Mouse (Mus musculus) layer of hippocampus, postnatal 25 days (tissue): ENCODE measurements around the gene Trf. TPM values are rescaled to one million over a fixed set of nuclear protein-coding genes. Genes with fewer than 3 reads are reported as not detected.

Source experiments
- DNase-seq, 2 experiments: peaks; one replicate each; pipeline ENCODE4 v3.0.0; 2022; ENCODE audit warnings: mixed read lengths in 2 of 2, low spot score in 1 of 2; ENCODE audit errors: extremely low spot score in 1 of 2
- total RNA-seq, 2 experiments: library from RNA; stranded (reverse); gene quantifications; 2 replicates each; pipeline ENCODE4 v1.2.3; 2021

Gene Trf
- total RNA-seq: 100 to 1,000 TPM; 174 to 257 TPM

DNA sequence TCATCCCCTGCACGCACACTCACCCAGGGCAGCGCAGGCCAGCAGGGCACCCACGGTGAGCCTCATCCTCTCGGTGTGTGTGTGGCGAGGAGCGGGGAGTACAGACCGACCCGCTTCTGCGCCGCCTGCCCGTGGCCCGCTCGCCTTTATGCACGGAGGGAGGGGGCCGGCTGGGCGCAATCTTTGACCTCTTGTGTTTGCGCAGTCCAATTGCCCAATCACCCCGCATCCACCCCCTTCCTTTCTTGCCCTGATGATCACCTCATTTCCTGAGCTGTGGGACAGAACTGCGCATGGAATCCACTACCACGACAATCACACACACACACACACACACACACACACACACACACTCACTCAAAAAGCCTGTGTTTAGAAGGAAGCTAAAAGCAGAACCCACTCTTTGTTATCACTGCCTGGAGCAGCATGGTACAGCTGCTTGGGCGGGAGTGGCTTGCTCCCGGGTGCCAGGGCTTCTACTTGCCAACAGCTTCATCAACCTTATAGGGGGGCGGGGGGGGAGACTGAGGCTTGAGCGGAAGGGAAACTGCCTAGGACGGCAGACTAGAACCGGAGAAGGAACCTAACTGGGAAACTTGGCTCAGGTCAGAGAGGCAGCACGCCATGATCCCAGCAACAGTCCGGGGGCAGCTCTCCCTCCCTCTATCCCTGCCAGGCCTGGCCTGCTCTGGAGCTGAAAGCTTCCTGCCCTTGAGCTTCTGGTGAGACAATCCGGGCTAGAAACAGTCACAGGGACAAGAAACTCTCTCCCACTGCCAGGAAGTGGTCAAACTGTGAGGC is at the start of gene Trf, which contains the start of gene Gm20425:
TSS of gene Trf (minus strand) at position 294 of the 801 bp plus-strand sequence.
TSS of gene Gm20425 (minus strand) at position 157 of the 801 bp plus-strand sequence.
- DNase-seq: peak in 1 of 2 experiments; percentile 30

DNA sequence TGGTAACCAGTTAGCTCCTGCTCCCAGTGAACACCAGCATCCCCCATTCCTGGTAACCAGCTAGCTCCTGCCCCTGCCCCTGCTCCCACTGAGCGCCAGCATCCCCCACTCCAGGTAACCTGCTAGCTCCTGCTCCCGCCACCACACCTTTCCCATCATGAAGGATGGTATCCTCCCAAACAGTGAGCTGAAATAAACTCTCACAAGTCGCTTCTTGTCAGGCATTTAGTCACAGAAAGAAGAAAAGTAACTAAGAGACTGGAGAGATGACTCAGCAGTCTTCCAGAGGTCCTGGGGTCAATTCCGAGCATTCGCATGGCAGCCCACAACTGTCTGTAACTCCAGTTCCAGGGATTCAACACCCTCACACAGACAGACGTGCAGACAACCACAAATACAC is 46.6 kb upstream of the Trf start:
- DNase-seq: no peak

- no peak for DNase-seq
These were observed 45.4 kb upstream of the Trf start for GRCm38 (mm10) chr9:103275676-103276075.

GRCm38 (mm10) chr9:103274819-103275218 is 44.6 kb upstream of the Trf start:
- no peak for DNase-seq

DNA sequence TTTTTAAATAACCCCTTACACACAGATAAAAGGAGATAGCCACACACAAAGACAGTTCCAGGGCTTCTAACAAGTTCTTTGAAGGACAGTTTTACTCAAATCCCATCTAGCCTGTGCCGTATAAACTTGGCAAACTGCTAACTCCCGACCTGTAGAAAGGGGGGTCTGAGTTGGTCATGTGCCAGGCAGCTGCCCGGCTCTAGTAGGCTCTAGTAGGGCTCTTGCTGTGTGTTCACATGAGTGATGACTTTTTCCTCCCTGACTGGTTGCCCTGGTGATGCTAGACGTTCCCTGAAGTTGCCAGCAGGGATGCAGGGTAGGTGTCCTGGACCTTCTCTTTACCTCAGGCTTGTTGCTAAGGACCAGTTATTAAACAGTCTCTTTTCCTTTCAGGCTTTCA is 40.9 kb upstream of the Trf start:
- DNase-seq: no peak

DNA sequence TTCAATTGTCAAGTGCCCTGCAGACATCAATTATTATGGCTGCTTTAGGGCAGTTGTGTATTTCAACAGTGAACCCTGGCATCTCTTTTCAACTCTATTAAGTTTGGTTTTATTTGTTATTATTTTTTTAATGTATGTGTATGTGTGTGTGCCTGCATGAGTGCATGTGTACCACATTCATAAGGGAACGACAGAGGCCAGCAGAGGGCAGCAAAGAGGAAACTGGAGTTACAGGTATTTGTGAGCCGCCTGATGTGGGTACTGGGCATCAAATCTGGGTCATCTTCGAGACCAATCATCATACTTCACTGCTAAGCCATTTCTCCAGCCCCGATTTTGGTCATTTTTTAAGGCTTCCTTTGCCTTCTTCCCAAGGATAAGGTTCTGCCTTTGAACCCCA is 35.5 kb upstream of the Trf start:
- DNase-seq: no peak

- no peak for DNase-seq
These were observed 22.7 kb upstream of the Trf start for GRCm38 (mm10) chr9:103252906-103253305.

DNA sequence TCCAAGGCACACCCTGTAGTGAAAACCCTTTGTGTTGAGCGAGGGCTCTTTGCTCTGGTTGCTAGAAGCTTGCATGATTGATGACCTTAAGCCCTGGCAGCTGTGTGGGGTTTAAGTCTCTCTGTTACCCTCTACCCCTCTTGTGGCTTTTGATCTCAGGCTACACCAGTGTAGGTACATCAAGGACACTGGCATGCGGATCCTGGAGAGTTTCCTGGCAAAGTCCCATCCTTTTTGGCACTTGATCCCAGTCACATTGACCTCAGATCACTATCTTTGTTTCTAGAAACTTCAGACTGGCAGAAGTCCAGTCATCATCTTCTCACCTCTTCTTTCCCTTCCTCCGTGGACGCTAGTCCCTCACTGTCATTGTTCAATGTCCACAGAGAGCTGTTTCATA is 18.4 kb upstream of the Trf start:
- DNase-seq: no peak

- DNase-seq: no peak
These were observed 16.4 kb upstream of the Trf start for GRCm38 (mm10) chr9:103246526-103247168.

- DNase-seq: no peak
These were observed 13.4 kb upstream of the Trf start for GRCm38 (mm10) chr9:103243640-103244039.

DNA sequence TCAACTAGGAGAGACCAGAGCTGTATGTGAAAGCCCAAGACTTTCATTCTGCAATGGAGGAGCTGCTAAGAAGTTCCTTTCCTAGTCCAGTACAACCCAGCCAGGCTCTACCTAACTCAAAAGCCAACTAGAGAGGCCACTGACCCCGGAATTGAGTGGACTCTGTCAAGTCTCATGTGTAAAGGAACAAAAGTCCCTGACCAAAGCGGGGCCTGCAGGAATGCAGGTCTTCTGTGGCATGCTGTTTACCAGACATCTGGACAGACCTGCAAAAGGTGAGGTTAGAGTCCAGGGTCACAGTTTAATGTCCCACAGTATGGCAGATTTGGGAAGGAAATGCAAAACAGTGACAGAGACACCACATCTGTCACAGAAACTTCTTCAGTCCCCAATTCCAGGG is 11.0 kb upstream of the Trf start:
- DNase-seq: no peak

DNA sequence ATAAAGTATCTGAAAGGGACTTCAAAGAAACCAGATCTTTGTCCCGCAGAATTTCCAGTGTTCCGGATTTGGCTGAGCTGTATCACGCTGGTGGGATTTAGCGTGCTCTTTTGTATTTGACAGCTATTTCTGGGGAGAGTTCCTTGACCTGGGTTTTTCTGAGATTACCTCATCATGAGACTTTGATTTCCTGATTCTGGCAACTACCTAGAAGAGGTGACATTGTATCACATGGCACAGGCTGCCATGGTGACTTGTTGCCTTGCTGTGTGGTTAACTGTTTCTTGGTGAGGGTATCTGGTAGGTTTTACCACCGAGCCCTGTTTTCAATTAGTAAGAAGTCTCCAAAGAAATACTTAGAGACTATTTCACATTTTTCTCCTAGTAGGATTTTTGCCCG is 9.2 kb upstream of the Trf start:
- no peak for DNase-seq

DNA sequence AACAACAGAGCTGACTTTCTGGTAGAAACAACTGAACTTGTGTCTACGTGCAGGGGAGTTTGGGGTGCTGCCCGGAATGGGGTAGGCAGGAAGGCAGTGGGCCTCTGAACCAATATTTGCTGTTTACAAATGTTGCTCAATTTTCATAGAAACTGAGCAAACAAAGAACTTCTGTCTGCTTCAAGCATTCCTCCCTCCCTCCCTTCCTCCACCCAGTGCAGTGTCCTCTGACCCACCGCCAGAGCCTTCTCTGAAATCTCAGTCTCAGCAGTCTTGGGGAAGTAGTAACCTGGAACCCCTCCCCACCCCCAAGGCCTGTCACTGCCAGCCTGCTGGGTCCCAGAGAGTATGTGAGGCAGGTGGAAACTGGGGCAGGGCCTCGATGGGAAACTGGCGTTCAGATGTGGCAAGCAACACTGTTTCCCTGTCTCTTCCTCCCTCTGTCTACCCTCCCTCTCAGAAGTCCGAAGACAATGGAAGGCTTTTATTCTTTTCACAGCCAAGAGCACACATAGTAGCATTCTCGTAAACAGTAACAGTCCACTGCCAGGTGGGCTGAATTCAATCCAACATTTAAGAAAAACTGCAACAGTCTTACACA is 4.4 kb upstream of the Trf start:
- DNase-seq: no peak

DNA sequence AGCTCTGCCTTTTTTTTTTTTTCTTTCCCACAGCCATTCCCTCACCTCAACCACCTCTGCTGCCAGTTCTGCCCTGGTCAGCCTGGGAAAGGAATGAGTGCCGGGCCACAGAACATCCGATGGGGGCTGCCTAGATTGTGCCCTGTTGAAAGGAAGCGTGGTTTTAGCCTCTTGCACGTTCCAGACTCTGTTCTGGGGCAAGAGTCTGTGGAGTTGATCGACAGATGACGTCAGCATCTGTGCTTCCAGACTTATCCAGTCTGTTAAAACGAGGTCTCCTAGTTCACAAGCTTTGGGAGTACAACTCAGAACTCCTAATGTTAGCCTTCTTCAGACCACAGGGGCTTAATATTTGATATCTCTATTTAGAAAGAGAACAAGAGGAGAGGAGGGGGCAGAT is 3.8 kb upstream of the Trf start:
- no peak for DNase-seq

DNA sequence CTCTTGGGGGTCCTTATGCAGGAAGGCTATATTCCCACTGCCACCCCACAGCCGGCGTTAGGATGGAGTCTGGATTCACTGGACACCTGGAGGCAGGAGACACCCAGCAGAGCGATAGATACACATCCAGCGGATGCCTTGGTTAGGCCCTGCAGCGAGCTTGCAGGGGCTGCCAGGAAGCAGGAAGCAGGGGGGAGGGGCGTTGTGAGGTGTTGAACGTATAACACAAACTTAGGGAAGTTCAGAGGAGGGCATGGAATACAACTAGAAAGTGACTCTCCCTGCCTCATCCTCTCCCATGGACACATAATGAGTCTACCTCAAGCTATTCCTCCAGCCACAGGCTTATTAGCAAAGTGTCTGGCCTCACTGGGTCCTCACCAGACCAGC is 2.8 kb upstream of the Trf start:
- no peak for DNase-seq

DNA sequence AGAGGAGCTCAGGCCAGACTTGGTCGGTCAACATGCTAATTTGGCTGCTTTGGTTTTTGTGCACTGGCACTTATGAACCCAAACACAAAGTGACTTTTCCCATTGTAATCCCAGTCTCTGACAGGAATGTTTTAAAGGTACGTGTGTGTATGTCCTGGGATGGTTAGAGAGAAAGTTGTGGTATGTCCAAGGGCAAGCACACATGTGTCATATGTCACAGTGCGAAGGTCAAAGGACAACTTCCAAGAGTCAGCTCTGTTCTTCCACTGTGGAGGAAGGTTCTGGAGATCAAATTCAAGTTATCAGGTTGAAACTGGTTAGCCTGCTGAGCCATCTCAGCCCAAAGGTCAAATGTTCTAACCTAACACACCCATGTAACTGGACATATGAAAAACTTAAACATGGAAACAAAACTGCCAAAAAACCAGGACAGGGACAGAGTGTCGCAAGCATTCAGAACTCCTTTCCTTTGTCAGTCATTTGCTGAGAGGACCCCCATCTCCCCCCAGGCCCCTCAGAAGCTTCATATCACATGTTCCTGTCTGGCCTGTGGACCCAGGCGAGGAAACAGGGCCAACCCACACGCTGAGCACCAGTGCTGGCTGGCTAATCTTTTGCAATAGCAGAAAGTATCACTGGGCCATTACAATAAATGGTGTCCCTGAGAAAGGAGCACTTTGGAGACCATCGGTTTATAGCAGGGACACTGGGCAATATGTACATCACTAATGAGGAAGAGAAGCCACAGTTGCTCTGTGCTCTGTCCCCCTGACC is 2.2 kb upstream of the Trf start:
- DNase-seq: no peak

DNA sequence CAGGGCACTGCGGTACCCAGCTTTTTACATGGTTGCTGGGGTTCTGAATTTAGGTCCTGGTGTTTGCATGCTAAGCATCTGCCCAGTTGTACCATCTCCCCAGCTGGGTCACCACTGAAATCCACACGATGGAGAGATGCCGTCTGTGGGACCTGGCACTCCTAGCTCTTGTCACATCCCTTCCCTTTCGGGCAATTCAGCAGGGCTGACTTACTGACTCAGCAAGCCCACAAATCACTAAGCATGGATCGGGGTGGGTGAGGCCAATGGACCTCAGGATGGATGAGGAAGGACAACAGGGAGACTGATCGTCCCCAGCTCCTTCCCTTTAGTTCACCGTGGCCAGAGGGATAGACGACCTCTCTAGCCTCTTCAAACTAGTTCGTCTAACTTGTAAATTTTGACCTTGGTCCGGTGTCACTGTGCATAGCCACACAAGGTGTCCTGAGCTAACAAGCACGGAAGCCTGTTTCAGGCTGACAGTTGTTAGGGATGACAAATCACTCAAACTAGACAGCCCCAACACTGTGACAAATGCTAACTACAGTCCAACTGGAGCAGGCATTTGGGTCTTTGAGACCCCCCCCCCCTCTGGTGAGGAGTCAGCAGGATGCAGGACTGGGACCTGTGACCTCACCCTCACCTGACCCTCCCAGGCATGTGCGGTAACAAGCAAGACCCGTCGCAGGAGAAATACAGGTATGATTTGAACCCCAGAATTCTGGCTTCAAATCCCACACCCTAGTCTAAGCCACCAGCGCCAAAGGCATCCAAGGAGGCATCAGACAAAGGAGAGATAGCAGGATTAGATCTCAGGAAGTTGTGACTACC is 992 bp downstream of the Trf start:
- no peak for DNase-seq

- DNase-seq: no peak
These were observed 1.8 kb downstream of the Trf start for GRCm38 (mm10) chr9:103228370-103229003.

DNA sequence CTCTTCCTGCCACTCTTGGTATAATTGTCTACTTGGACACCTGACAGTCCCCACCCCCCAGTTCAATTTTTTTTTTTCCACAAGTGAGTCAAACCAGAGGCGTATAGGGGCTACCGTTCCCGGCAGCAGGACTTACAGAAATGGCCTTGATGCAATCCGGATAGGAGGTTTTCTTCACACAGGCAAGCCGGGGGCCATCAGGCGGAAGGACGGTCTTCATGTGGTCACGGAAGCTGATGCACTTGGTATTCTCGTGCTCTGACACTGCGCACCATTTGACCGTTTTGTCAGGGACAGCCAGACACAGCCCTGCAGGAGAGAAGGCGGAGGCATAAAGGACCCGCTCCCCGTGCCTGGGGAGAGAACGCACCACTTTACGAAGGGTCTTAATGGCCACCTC is 2.5 kb downstream of the Trf start:
- no peak for DNase-seq

DNA sequence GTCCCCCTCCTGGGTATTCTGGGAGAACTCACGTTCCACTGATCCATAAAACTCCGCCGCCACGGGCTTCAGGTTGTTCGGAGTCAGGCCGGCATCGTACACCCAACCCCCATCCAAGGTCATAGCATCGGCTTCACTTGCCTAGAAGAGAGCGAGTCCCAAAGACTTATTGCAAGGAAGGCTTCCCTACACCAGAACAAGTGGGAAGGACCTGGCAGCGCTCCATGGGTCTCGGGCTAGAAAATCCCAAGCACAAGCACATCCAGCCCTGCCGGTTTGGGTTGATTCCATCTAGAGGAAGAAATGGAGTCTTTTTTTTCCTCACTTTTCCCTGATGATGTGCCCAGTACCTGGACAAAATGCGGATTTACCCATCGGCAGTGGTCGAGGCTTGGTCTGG is 3.4 kb downstream of the Trf start:
- no peak for DNase-seq
